ENCODE assay signal across 1 mouse cellular context in the genomic region with DNA sequence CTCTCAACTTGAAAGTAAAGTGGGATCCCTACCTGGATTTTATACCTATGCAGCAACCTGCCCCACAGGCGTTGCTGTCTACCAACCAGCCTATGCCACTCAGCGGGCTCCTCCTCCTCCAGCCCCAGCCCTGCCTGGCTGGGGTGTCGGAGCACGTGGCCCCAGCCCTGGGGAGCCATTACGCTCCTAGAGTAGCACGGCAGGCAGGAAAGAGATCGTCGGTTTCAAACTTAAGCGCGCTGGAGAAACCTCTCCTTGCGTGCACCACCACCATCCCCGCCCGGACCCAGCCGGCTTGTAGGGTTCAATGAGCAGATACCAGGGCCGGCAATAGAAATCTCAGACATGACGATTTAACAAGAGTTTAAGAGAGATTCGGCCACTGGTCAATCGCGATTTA.
TF ChIP-seq lines count a peak whose summit lies in the region.

No protein-coding gene starts in this region.

TF ChIP-seq in MEL, 35 proteins besides CTCF, POLR2A, EP300 and RAD21 (continued from another document):
- TF ChIP-seq TBP (IDR thresholded peaks at IDR 0.05; ENCODE audit: low read depth, low read length) (no peak; the same call in 1 of the 2 replicates), CHD2 (IDR thresholded peaks at IDR 0.05; ENCODE audit: low read length) (no peak), NELFE (IDR thresholded peaks at IDR 0.05; ENCODE audit: low read depth, low read length) (peak; percentile 23; the same call in 1 of the 2 replicates), USF2 (IDR thresholded peaks at IDR 0.05; ENCODE audit: borderline replicate concordance in 1 of 2, insufficient read depth in 1 of 2, low read depth in 1 of 2, low read length in 2 of 2) (no peak)
